Mouse (Mus musculus): ENCODE results near the gene Slc39a9.

DNA sequence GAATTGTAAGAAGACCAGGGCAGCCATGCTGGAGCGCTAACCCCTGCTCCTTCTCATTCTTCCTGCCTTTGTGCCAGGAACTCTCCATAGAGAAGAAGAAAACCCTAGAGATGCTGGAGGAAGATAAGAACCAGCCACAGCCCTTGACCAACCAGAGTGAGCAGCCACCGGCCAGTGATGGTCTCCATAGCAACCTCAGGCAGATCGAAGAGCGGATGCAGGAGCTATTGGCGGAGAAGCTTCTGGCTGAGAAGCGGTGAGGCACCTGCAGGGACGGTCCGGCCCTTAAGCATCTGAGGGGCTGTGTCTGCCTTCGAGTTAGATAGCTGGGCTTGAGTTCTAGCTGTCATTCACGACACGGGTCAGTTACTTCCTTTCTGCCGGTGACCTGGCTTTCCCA, 76.8 kb downstream of the Slc39a9 start:
- TF ChIP-seq CTCF (IDR thresholded peaks at IDR 0.05; ENCODE audit: extremely low read depth, insufficient read length, insufficient replicate concordance, low read depth, low read length) (no peak), POLR2A (IDR thresholded peaks at IDR 0.05; ENCODE audit: low read depth, low read length) (no peak)

All from small intestine, adult 2 months (tissue).